Mouse (Mus musculus): ENCODE data around the gene Sgms1. TPM values are rescaled to one million over a fixed set of nuclear protein-coding genes. Genes with fewer than 3 reads are reported as not detected.
A peak's percentile ranks its signal among the peaks of the same experiment; 100 is the strongest.
"Not testable (repeated sequence)": the region's sequence is repeated elsewhere in the genome, so short reads cannot be mapped to it uniquely, and the experiment has no call there.

The Sgms1 gene
- total RNA-seq, 2 experiments from 2014 or later: 108 to 157 TPM

- no peak for ATAC-seq (replicated peaks; ENCODE audit: low FRiP score, poor library complexity, severe bottlenecking)
Observed at GRCm38 (mm10) chr19:32330231-32330630, 59.3 kb downstream of the Sgms1 start.

DNA sequence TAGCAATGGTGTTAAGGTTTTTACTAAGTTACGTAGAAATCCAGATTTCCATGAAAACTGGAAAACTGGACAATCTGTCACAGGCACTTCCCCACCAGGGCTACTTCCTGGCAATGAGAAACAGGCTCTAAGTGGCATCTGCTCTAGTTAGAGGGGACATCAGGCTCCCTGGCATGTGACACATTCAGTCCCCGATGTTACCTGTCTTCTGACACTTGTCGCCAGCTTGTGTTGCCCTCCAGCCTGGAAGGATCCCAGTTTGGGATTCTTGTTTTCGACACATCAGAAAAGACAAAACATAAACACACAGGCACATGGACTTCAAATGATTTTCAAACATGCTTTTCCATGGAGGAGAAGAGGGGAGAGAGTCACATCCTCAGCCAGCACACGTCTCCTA lies 60.0 kb downstream of the Sgms1 start:
- no peak for ATAC-seq (replicated peaks; ENCODE audit: low FRiP score, poor library complexity, severe bottlenecking)

GRCm38 (mm10) chr19:32328089-32328828 lies 61.3 kb downstream of the Sgms1 start:
- ATAC-seq (replicated peaks; ENCODE audit: low FRiP score, poor library complexity, severe bottlenecking): no peak

DNA sequence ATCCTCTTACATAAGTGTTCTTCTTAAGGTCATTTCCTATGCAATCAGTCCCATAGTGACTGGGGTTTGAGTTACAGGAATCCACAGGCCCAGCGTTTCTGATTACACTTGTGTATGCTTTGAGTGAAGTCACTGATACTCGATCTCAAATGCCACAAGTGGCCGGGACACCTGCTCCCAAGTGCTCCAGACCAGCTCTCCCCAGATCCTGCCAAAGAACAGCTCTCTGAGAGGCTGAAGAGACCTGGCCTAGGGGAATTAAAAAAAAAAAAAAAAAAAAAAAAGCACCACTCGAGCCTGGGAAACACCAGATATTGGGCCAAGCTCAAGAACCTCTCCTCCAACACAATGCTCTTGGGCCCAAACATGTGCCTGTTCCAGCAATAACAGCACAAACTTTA lies 62.9 kb downstream of the Sgms1 start:
- ATAC-seq (replicated peaks; ENCODE audit: low FRiP score, poor library complexity, severe bottlenecking): no peak

DNA sequence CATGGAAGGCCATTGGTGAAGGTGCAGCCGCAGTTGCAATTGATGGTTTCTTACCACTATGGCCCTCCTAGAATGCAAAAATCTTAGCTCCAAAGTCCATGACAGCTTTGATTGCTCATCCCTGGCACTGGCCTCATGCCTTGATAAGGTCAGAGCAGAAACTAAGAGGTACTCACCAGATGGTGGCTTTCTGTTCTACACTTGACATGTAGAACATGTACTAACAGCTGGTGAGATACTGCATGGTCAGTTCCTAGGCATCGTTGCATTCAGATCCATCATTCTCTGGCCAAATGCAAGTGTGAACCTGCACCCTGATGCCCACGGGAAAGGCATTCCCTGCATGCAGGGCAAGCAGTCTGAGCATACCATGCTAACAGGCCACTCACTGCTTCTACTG lies 63.4 kb downstream of the Sgms1 start:
- ATAC-seq (replicated peaks; ENCODE audit: low FRiP score, poor library complexity, severe bottlenecking): no peak

- ATAC-seq (replicated peaks; ENCODE audit: low FRiP score, poor library complexity, severe bottlenecking): no peak
Observed at GRCm38 (mm10) chr19:32325100-32325768, 64.3 kb downstream of the Sgms1 start.

GRCm38 (mm10) chr19:32324550-32324949 lies 65.0 kb downstream of the Sgms1 start:
- no peak for ATAC-seq (replicated peaks; ENCODE audit: low FRiP score, poor library complexity, severe bottlenecking)

GRCm38 (mm10) chr19:32323070-32323469 lies 66.4 kb downstream of the Sgms1 start:
- ATAC-seq (replicated peaks; ENCODE audit: low FRiP score, poor library complexity, severe bottlenecking): no peak

DNA sequence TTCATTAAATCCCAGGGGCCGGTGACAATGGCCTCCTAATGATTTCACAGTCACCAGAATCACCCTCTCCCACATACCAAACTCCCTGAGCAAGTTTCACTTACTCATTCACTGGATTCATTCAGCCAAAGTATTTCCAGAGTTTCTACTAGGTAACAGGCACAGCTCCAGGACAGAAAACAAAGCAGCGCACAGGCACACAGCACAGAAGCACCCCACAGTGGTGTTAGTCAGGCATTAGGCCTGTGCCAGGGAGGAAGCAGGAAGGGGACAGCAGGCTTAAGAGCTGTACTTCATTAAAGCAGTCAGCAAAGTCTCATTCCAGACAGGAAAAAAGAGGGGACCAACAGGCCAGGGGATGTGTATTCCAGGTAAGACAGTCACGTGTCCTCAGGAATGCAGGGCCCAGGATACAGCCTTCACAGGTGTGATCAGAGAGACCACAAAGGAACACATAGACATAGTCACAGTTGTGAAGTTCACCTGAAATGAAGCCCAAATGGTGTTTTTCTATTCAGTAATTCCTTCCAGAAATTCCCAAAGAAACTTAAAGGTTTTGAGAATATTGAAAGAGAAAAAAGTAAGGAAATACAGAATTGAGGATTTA lies 67.0 kb downstream of the Sgms1 start:
- ATAC-seq (replicated peaks; ENCODE audit: low FRiP score, poor library complexity, severe bottlenecking): no peak

- ATAC-seq (replicated peaks; ENCODE audit: low FRiP score, poor library complexity, severe bottlenecking): peak; percentile 88
Observed at GRCm38 (mm10) chr19:32320366-32320666, 69.2 kb downstream of the Sgms1 start.

DNA sequence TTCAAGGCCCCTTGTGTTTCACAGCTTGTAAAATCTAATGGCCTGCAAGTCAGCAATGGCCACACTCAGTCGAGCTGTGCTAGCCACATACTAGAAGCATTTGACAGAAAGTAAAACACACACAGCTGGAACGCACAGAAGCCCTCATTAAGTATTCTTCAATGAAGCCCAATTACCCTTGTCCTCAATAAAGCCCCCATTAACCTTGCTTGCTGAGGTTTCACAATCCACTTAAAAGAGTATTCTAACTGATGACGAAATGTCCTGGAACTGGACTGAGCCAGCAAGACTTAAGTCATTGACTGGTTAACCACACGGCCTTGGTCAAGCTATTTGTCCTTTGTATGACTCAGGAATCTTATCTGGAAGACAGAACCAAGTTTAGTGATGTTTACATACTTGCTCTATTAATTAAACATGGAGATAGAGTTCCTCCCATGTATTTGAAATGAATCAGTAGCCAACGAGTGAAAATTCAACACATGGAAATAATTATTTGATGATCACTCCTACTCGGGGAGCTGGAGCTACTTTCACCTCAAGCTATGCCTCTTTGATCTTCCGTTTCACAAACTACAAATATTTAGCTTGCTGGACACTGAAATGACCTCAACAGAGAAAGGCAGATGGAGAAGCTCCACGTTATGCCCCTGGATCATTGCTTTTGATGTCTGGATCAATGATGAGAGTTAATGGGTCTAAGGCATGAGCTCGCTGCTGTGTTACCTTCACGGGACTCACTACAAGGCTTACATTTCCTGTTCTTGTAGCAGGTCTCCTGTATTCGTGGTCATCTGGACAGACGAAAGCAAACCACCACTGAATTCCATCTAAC lies 69.8 kb downstream of the Sgms1 start:
- ATAC-seq (replicated peaks; ENCODE audit: low FRiP score, poor library complexity, severe bottlenecking): 0 out of 2 replicates have a peak, but pooled peaks have one; percentile 6

- ATAC-seq (replicated peaks; ENCODE audit: low FRiP score, poor library complexity, severe bottlenecking): no peak
Observed at GRCm38 (mm10) chr19:32319057-32319456, 70.5 kb downstream of the Sgms1 start.

- not testable (repeated sequence) for ATAC-seq (replicated peaks; ENCODE audit: low FRiP score, poor library complexity, severe bottlenecking)
Observed at GRCm38 (mm10) chr19:32317347-32317746, 72.2 kb downstream of the Sgms1 start.

GRCm38 (mm10) chr19:32313304-32313703 lies 76.2 kb downstream of the Sgms1 start:
- no peak for ATAC-seq (replicated peaks; ENCODE audit: low FRiP score, poor library complexity, severe bottlenecking)

DNA sequence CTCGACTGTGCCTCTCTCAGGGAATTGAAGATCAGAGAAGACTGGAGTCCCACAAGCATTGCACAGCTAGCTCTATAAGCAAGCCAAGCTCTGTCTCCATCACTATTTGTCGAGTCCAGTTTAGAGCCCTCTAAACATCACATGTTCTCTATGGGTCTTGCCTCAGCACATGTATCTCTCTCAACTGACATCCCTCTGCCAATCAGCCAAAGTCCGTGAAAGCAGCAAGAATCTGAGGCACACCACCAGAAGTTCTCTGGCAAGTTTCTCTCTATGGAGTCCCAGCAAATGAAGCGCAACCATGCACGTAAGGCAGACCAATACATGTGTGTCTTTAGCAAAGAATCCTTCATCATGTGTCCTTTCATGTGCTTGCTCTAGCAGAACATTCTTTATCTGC lies 77.8 kb downstream of the Sgms1 start:
- ATAC-seq (replicated peaks; ENCODE audit: low FRiP score, poor library complexity, severe bottlenecking): no peak

DNA sequence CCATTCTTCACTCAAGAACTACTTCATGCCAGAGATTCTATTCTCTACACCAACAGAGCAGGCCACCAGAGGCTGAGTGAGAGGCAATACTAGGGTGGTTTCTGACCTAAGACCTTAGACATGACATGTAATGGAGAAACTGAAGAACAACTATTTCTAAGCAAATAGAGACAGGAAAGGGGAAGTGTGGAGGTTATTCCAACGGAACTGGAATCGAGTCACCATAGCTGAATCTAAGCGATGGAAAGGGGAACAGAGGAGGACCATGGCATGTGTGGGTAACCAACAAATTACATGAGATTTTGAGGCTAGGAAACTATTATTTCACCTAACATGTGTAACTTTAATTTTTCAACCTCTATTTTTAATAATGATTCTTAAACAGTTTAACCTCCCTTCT lies 78.5 kb downstream of the Sgms1 start:
- no peak for ATAC-seq (replicated peaks; ENCODE audit: low FRiP score, poor library complexity, severe bottlenecking)

- no peak for ATAC-seq (replicated peaks; ENCODE audit: low FRiP score, poor library complexity, severe bottlenecking)
Observed at GRCm38 (mm10) chr19:32310483-32310882, 79.0 kb downstream of the Sgms1 start.

DNA sequence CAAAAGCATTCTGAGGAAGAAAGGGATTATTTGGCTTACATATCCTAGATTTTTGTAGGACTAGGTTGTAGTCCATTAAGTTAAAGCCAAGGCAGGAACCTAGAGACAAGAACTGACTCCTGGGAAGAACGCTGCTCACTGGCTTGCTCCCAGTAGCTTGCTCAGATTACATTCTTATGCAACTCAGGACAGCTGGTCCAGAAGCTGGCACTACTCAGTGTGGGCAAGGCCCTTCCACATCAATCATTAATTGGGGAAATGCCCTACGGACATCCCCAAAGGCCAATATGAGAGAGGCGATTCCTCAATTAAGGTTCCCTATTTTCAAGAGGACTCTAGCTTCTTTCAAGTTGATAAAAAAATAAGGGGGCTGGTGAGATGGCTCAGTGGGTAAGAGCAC lies 80.2 kb downstream of the Sgms1 start:
- ATAC-seq (replicated peaks; ENCODE audit: low FRiP score, poor library complexity, severe bottlenecking): no peak

DNA sequence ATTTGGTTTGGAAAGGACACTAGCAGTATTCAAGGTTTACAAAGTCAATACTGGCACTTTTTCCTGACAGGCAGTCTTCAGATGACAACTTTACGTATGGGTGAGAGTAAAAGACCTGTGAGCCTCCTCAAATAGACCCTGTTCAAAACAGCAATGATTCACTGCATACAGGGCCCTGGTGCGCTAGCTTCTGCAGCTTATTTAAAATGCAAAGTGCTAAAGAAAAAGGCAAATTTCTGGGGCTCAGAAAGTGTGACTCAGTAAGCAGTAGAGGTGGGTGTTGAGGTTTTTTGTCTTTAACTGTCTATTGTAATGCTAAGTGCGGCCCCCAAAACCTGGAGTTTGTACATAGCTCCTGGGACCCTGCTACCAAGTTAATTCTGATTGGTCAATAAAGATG lies 81.2 kb downstream of the Sgms1 start:
- ATAC-seq (replicated peaks; ENCODE audit: low FRiP score, poor library complexity, severe bottlenecking): no peak

- no peak for ATAC-seq (replicated peaks; ENCODE audit: low FRiP score, poor library complexity, severe bottlenecking)
Observed at GRCm38 (mm10) chr19:32304898-32305297, 84.6 kb downstream of the Sgms1 start.

Measured in erythroid progenitor cell, adult 5-6 weeks (primary cell).